Mouse (Mus musculus): Measurements from ENCODE around the gene Prss36. TPM values are rescaled to one million over a fixed set of nuclear protein-coding genes. Genes with fewer than 3 reads are reported as not detected.

Prss36 gene
- total and polyA plus RNA-seq, 3 experiments: 6.1 to 8.3 (median 7.7) TPM

DNA sequence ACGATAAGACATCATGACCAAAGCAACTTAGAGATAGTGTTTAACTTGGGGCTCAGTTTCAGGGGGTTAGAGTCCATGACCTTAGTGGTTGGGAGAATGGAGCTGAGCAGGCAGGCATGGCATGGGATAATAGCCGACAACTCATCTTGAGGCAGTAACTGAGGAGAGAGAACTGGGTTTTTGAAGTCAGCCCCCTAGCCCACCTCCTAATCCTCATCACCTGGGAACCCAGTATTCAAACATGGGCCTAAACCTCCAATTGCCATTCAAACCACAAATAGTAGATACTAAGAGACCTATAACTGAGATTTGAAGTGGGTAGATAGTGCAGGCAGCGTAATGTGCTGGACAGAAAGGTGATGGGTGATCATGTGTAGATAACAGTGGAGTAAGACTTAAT lies 34.1 kb upstream of the Prss36 start:
- no peak for TF ChIP-seq NRF1 (IDR thresholded peaks at IDR 0.05; ENCODE audit: low read depth, low read length)
- TF ChIP-seq TBP (conservative IDR thresholded peaks at IDR 0.05; ENCODE audit: low read depth, low read length): no peak
- no peak for TF ChIP-seq JUND (conservative IDR thresholded peaks at IDR 0.05; ENCODE audit: low read depth, low read length)
- no peak for TF ChIP-seq NELFE (IDR thresholded peaks at IDR 0.05; ENCODE audit: low read depth, low read length)
- no peak for TF ChIP-seq ETS1 (conservative IDR thresholded peaks at IDR 0.05; ENCODE audit: low read depth, low read length)
- no peak for TF ChIP-seq POLR2A (IDR thresholded peaks at IDR 0.05; ENCODE audit: low read depth, low read length)
- TF ChIP-seq JUN (IDR thresholded peaks at IDR 0.05; ENCODE audit: insufficient read depth, low read depth, low read length): no peak
- in situ Hi-C loops (cut with MboI; ENCODE audit: low pct_ligation_motif_present, low pct_unique_long_range_greater_than_20kb, low sequenced_read_pairs) (no loop called here), dilution Hi-C loops (cut with MboI; ENCODE audit: extremely low pct_ligation_motif_present, extremely low pct_unique_long_range_greater_than_20kb, low sequenced_read_pairs) (no loop called here)
- H3K9me3 ChIP-seq (replicated peaks; ENCODE audit: low read length): no peaks in the 10 kb centered on the region
- peaks cover 72 to 98% of the 10 kb centered on the region in 2 experiments for H3K36me3 ChIP-seq (replicated peaks in 1 of 2; ENCODE audit: control insufficient read depth in 1 of 2, insufficient read depth in 1 of 2, low read length in 1 of 2)
- H3K4me2 ChIP-seq (ENCODE audit: insufficient read depth, low read depth, poor library complexity, severe bottlenecking): no peak overlapping the region
- H3K9ac ChIP-seq (ENCODE audit: insufficient read depth, low read depth): no peak overlapping the region
- no peaks in the 10 kb centered on the region for H3K27me3 ChIP-seq (replicated peaks)
- no peak overlapping the region for H3K27ac ChIP-seq (ENCODE audit: insufficient read depth, low read depth)
- no peak for DNase-seq (ENCODE audit: extremely low read depth)
- peaks cover 12% of the 10 kb centered on the region for H3K79me2 ChIP-seq (replicated peaks; ENCODE audit: control insufficient read depth, extremely low read depth, insufficient read depth, poor library complexity, severe bottlenecking)
- H3K4me3 ChIP-seq (replicated peaks in 1 of 3; ENCODE audit: low read depth in 2 of 3, low read length in 2 of 3, poor library complexity in 1 of 3): no peak overlapping the region
- H3K4me1 ChIP-seq (ENCODE audit: control insufficient read depth in 1 of 2, insufficient read depth in 2 of 2): no peaks in the 10 kb centered on the region; a peak in 1 of 4 replicates

DNA sequence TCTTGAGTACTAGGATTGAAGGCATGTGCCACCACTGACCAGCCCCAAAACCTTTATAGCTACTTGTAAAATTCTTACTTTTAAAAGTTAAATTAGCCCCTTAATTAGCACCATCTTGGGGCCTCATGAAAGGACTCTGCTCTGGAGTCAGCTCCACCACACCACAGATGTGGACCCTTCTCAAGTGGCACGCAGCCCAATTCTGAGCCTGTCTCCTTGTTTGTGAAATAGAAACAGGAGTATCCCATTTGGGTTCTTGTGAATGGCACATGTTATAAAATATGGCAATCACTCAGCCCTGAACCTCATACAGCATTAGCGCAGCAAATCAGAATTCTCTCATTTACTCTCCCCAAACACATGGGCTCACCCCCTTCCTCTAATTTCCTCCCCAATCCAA lies 32.3 kb upstream of the Prss36 start:
- Histone ChIP-seq H3K79me2 (replicated peaks; ENCODE audit: control insufficient read depth, extremely low read depth, insufficient read depth, poor library complexity, severe bottlenecking) (peaks cover 25% of the 10 kb centered on the region), H3K27ac (ENCODE audit: insufficient read depth, low read depth) (no peak overlapping the region), H3K36me3 (replicated peaks in 1 of 2; ENCODE audit: control insufficient read depth in 1 of 2, insufficient read depth in 1 of 2, low read length in 1 of 2) (peaks cover 74 to 98% of the 10 kb centered on the region in 2 experiments), H3K4me2 (ENCODE audit: insufficient read depth, low read depth, poor library complexity, severe bottlenecking) (no peak overlapping the region), H3K9me3 (replicated peaks; ENCODE audit: low read length) (no peaks in the 10 kb centered on the region), H3K4me3 (replicated peaks in 1 of 3; ENCODE audit: low read depth in 2 of 3, low read length in 2 of 3, poor library complexity in 1 of 3) (no peak overlapping the region), H3K4me1 (ENCODE audit: control insufficient read depth in 1 of 2, insufficient read depth in 2 of 2) (peaks cover 0 to 4% of the 10 kb centered on the region in 2 experiments; a peak in 1 of 4 replicates), H3K9ac (ENCODE audit: insufficient read depth, low read depth) (no peak overlapping the region), H3K27me3 (replicated peaks) (no peaks in the 10 kb centered on the region)
- dilution Hi-C loops (cut with MboI; ENCODE audit: extremely low pct_ligation_motif_present, extremely low pct_unique_long_range_greater_than_20kb, low sequenced_read_pairs) (no loop called here), in situ Hi-C loops (cut with MboI; ENCODE audit: low pct_ligation_motif_present, low pct_unique_long_range_greater_than_20kb, low sequenced_read_pairs) (no loop called here)
- no peak for TF ChIP-seq CHD1 (IDR thresholded peaks at IDR 0.05; ENCODE audit: low read depth, low read length)
- no peak for TF ChIP-seq HCFC1 (IDR thresholded peaks at IDR 0.05; ENCODE audit: low read depth, low read length)
- no peak for TF ChIP-seq MYC (IDR thresholded peaks at IDR 0.05; ENCODE audit: low read depth, low read length)
- TF ChIP-seq SIN3A (IDR thresholded peaks at IDR 0.05; ENCODE audit: low read length): no peak
- no peak for DNase-seq (ENCODE audit: extremely low read depth)

DNA sequence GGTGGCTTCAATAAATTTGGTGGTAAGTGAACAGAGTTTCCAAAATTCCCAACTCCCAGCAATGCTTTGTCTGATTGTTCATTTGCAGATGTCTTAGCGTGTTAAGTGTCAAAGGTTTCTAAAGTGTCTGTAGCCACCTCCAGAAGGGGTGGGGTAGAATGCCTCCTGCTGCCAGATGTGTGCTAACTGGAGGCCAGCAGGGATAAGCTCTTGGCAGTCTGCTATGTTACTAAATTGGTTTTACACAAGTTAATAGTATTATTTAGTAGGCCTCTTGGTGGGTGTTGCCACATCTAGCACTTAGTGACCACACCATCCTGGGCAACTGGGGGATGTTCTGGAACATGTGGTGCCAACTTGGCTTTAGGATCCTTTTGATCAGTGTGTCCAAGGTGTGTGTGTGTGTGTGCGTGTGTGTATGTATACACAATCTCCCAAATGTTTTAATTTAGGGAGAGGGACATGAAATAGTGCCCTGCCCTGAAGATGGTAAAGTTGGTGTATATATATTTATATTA lies 27.9 kb upstream of the Prss36 start:
- H3K27ac ChIP-seq (ENCODE audit: insufficient read depth, low read depth): no peak overlapping the region
- H3K9me3 ChIP-seq (replicated peaks; ENCODE audit: low read length): no peaks in the 10 kb centered on the region
- no peaks in the 10 kb centered on the region for H3K27me3 ChIP-seq (replicated peaks)
- peaks cover 51% of the 10 kb centered on the region for H3K79me2 ChIP-seq (replicated peaks; ENCODE audit: control insufficient read depth, extremely low read depth, insufficient read depth, poor library complexity, severe bottlenecking)
- no peak overlapping the region for H3K4me3 ChIP-seq (replicated peaks in 1 of 3; ENCODE audit: low read depth in 2 of 3, low read length in 2 of 3, poor library complexity in 1 of 3)
- dilution Hi-C loops (cut with MboI; ENCODE audit: extremely low pct_ligation_motif_present, extremely low pct_unique_long_range_greater_than_20kb, low sequenced_read_pairs) (no loop called here), in situ Hi-C loops (cut with MboI; ENCODE audit: low pct_ligation_motif_present, low pct_unique_long_range_greater_than_20kb, low sequenced_read_pairs) (no loop called here)
- TF ChIP-seq NELFE (IDR thresholded peaks at IDR 0.05; ENCODE audit: low read depth, low read length) (no peak), BHLHE40 (IDR thresholded peaks at IDR 0.05; ENCODE audit: low read depth, low read length) (no peak), EP300 (IDR thresholded peaks at IDR 0.05; ENCODE audit: low read length) (no peak), POLR2AphosphoS2 (IDR thresholded peaks at IDR 0.05; ENCODE audit: low read depth, low read length) (no peak; the same call in 1 of the 2 replicates), ELF1 (IDR thresholded peaks at IDR 0.05; ENCODE audit: low read depth, low read length) (no peak), TCF12 (IDR thresholded peaks at IDR 0.05; ENCODE audit: low read depth, low read length) (no peak), MEF2A (IDR thresholded peaks at IDR 0.05; ENCODE audit: borderline replicate concordance, low read depth, low read length) (no peak), ZMIZ1 (IDR thresholded peaks at IDR 0.05; ENCODE audit: low read depth, low read length) (no peak), CHD1 (IDR thresholded peaks at IDR 0.05; ENCODE audit: low read depth, low read length) (no peak), ZNF384 (IDR thresholded peaks at IDR 0.05; ENCODE audit: low read depth, low read length) (no peak)
- no peak for DNase-seq (ENCODE audit: extremely low read depth)
- peaks cover 66 to 94% of the 10 kb centered on the region in 2 experiments for H3K36me3 ChIP-seq (replicated peaks in 1 of 2; ENCODE audit: control insufficient read depth in 1 of 2, insufficient read depth in 1 of 2, low read length in 1 of 2)
- H3K4me1 ChIP-seq (ENCODE audit: control insufficient read depth in 1 of 2, insufficient read depth in 2 of 2): peaks cover 0 to 21% of the 10 kb centered on the region in 2 experiments; a peak in 3 of 4 replicates
- H3K4me2 ChIP-seq (ENCODE audit: insufficient read depth, low read depth, poor library complexity, severe bottlenecking): no peak overlapping the region
- no peak overlapping the region for H3K9ac ChIP-seq (ENCODE audit: insufficient read depth, low read depth)
